Mouse (Mus musculus): ENCODE measurements at regions not wholly inside any gene's neighbourhood (a gene's known extent, or its start where the extent isn't known, plus 50 kb on each side); places are given as distances from the start of the nearest gene placed in this dataset.

DNA sequence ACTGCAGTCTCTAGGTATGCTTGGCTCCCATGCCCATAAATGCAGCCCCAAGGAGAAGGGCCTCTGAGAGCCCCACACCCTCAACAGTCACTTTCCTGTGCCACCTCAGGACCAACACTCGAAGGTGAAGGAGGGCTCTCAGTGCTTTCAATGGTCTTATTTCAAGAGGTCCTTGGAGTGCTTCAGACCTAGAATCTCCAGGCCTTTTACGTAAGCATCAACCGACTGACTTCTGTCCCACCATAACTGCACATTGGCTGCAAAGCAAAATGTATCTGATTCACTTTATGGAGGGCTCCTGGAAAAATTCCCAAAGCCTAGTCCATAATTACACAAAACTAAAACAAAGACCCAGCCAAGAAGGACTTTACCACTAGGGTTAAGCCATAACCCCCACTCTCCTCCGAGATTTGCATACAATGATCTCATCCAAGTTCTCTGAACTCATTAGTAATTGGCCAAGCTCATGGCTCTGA lies 605.4 kb upstream of the Nr5a2 start:
- no peak for DNase-seq (ENCODE audit: low spot score)

GRCm38 (mm10) chr1:137561686-137562085 lies 601.4 kb upstream of the Nr5a2 start:
- no peak for DNase-seq (ENCODE audit: low spot score)

DNA sequence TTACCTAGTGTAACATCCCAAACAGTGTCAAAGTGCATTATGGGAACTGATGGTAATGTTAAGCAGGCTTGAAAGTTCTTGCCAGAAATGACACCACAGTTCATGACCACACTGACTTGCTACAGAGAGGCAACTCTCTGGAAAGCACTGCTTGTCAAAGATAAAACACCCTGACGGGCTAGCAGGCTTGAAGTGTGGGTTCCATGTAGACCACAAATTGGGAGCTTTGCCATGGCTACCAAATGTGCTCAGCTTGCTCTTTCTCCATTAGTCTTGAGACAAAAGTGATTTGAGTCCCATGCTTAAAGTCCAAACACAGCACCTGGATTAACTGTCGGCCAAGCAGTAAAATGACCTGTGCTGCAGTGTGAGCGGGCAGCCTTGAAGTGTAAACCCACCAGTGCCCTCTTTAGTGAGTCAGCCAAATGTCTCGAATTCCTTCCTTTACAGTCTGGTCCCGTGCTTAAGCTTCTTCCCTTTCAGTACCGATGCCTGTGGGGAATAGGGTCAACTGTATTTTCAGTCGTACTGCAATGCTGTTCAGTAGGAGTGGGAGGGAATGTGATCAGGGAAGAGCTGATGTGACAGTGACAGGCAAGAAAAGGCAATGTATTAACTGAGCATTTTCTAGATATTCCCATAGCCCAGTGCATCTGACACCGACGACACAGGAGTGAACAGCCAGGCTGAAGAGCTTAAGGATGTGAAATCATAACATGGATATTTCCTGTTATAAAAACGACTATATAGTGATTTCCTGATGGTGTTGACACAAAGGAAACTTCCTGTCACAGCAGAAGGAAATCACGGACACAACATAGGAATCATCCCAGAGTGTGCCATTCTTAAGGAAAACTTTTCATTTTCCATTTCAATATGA lies 600.4 kb upstream of the Nr5a2 start:
- DNase-seq (ENCODE audit: low spot score), result no peak

DNA sequence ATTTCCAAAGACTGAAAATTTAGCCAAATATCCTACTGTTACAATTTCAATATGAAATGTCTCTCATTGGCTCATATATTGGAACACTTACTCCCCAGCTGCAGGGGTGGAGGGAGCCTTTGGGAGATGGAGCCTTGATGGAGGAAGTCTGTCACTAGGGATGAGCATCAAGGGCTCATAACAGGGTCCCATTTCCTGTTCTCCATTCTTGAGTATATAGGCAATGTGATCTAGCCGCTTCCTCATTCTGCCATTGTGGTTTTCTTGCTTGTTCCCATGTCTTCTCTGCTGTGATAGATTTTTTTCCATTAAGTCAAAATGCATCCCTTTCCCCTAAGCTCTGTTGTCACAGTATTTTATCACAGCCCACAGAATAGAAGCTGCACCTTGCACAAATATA lies 589.4 kb upstream of the Nr5a2 start:
- no peak for DNase-seq (ENCODE audit: low spot score)

DNA sequence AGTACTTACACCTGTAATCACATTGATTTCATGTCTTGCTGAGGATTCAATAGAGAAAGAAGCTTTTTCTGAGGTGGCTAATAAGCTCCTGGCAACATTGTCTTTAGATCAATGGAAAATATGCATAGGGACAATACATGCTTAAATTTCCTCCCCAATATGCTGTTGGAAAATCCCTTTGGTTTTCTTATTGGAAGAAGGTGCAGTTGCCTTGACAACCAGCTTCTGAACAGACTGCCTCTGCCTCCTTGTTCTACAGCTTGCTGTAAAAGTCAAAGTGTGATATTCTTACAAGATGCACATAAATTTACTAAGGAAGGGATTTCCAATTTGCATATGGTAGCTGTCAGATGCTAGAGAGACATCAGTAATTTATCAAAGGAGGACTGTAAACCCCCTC lies 585.4 kb upstream of the Nr5a2 start:
- DNase-seq (ENCODE audit: low spot score), result no peak

- DNase-seq (ENCODE audit: low spot score), result no peak
Measured at GRCm38 (mm10) chr1:137543828-137544227, 583.6 kb upstream of the Nr5a2 start.

- DNase-seq (ENCODE audit: low spot score), result no peak
Measured at GRCm38 (mm10) chr1:137541453-137541852, 581.2 kb upstream of the Nr5a2 start.

- DNase-seq (ENCODE audit: low spot score), result no peak
Measured at GRCm38 (mm10) chr1:137539424-137540116, 579.3 kb upstream of the Nr5a2 start.

DNA sequence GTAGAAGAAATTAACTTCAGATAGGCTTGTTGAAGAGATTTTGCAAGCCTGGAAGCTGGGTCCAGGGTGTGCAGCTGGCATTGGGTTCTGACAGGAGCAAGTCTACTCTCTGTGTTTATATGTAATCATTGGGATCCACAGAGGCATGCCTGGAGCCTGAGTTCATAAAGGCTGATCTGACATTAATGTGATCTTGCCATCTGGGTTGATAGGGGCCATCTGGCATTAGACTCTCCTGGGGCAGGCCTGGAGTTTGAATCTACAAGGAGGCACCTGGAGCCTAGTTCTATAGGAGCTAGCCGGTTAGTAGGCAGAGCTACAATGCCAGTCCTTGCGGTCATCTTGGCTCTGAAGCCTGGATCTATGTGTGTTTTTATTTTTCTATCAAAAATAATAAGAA lies 554.5 kb upstream of the Nr5a2 start:
- DNase-seq (ENCODE audit: low spot score), result no peak

- no peak for DNase-seq (ENCODE audit: low spot score)
Measured at GRCm38 (mm10) chr1:137503704-137504422, 543.6 kb upstream of the Nr5a2 start.

DNA sequence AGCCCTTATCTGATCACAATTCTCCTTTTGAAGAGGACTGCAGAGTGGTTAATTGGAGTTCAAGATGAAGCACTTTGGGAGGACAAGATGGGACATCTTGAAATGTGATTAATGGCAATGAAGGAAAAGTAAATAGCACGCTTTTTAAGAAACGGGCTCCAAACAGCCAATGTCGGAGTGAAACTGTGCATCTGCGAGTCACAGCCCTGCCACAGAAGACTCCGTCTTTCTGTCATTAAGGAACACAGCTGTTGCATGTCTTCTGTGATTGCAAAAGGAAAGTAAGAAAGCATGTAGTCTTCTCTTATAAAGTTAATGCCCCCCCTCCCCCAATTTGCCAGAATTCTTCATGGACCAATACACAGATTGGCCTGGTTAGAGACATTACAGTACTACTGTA lies 528.0 kb upstream of the Nr5a2 start:
- no peak for DNase-seq (ENCODE audit: low spot score)

GRCm38 (mm10) chr1:137478459-137478858 lies 518.2 kb upstream of the Nr5a2 start:
- no peak for DNase-seq (ENCODE audit: low spot score)

DNA sequence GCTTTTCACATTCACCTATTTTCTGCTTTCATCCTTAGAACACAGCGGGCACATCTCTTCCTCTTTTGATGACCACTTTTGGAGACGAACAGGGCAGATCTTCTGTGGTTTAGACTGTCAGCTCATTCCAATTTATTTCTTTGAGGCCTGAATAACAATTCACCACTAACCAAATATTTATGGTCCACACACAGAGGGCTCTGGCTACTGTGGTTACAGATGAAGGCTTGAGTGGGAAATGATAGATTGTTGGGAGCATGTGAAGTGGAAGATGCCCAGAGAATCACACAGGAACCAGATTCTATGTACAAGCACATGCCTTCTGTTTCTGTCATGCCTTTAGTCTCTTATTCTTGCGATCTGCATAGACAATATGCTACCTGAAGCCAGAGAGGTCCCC lies 517.0 kb upstream of the Nr5a2 start:
- DNase-seq (ENCODE audit: low spot score), result no peak

DNA sequence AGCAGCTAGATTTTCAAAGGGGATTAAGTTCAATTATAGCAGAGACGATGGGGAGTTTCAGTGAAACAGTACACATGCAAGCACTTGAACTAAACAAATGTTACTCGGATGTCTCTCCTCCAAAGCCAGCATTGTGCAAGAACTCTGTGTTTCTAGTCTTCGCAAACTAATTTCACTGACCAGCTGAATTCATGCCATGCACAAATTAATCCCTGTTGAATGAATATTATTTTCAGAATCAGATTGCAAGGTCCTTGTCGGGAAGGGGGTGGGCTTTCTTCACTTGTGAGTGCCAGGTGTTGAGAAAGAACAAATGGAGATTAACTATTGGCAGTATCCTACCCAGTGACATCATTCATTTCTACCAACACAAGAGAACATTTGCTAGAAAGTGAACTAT lies 514.6 kb upstream of the Nr5a2 start:
- DNase-seq (ENCODE audit: low spot score), result no peak

GRCm38 (mm10) chr1:137473800-137474685 lies 513.8 kb upstream of the Nr5a2 start:
- DNase-seq (ENCODE audit: low spot score), result no peak

- DNase-seq (ENCODE audit: low spot score), result no peak
Measured at GRCm38 (mm10) chr1:137464971-137465370, 504.7 kb upstream of the Nr5a2 start.

DNA sequence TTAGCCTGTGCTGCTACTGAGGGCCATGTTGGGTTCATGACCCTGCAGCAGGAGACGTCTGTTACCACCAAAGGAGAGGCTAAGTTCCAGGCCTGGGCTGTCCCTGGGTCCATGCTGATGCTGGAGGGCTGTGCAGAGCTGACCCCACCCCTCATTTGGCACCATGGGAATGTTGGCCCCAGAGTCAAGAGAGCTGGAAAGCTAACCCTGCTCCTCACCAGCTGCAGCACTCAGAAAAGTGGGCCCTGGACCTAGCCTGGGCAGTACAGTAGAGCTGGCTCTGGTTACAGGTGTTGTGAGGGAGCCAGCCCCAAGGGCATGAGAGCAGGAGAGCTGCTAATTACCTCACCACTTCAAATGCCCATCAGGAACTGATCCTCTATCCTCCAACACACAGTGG lies 500.9 kb upstream of the Nr5a2 start:
- no peak for DNase-seq (ENCODE audit: low spot score)

DNA sequence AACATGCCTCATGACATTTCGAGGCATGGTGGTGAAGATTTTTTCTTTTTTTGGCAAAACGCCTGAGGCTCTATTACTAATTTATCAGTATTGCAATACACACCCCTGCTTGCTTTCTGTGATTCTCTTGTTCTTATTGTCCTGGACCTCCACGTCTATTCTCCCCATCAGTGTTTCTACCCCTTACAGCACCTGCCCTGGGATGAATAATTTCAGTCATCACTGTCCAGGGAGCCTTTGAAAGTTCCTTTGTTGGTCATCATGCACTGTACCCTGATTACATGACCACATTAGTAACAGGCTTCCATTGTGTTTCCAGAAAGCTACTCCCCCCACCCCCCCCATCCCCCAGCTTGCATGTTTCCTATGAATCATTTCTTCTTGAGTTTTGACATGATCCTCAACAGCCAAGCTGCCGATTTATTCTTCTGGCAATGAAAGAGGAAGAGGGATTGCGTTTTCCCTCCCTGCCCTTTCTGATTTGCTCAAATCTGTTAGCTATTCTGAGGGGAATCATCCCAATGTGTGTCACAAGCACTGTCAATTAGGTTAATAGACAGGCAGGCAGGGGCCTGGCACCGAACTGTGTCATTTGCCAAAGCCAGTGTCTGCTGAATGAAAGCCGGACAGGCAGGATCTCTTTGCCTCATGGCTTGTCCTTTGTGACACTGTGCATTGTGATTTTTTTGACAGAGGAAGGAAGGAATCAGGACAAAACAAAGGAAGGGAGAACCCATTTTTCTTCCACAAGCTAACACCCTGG lies 493.4 kb upstream of the Nr5a2 start:
- no peak for DNase-seq (ENCODE audit: low spot score)

- no peak for DNase-seq (ENCODE audit: low spot score)
Measured at GRCm38 (mm10) chr1:137452749-137453148, 492.5 kb upstream of the Nr5a2 start.

DNA sequence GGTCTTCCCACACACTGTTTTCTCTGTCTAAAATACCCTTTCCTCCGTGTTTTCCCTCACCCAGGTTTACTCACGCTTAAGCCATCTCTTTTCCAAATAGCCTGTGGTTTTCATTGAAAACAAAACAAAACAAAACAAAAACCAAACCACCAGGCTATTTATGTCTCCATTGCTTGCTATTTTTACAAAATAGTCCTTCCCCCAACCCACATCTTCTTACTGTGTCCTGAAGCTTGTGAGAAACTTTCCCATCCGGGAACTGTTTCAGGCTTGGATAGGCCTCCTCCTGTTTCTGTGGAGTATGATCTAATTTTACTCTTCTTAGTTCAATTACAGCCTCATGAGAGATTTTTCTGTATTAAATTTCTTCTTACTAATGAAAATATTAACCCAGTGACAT lies 486.2 kb upstream of the Nr5a2 start:
- no peak for DNase-seq (ENCODE audit: low spot score)

DNA sequence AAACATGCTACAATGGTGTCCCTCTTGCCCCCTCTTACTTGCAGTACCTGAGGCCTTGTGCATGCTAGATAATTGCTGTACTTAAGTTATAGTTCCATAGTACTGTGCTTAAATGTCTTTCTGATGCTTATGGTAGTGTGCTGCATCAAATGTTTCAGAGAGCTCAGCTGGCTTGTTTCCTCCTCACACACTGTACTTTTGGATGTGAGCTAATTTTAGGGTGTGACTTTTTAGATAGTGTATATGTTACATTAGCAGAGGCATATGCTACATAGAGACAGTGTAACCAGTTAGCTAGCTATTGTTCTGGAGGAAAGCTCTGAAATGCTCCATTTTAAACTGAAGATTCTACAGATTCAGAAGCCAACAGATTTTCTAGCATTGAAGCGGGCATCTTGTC lies 467.9 kb upstream of the Nr5a2 start:
- no peak for DNase-seq (ENCODE audit: low spot score)
